Mouse (Mus musculus) bone marrow macrophage, adult 2 months (primary cell): ENCODE data around the gene Nr1d1. TPM values are rescaled to one million over a fixed set of nuclear protein-coding genes. Genes with fewer than 3 reads are reported as not detected.

Experiments
- H3K27ac ChIP-seq: 2 replicates; pipeline ENCODE4 v1.5.1; 2012; ENCODE audit warnings: low read depth, low read length; ENCODE audit not compliant: insufficient read depth
- H3K4me1 ChIP-seq: 2 replicates; pipeline ENCODE4 v1.6.1; 2012; ENCODE audit warnings: low read length; ENCODE audit not compliant: control insufficient read depth, insufficient read depth
- H3K4me3 ChIP-seq: 2 replicates; pipeline ENCODE4 v1.5.1; 2012; ENCODE audit warnings: mild to moderate bottlenecking, low read length, moderate library complexity; ENCODE audit not compliant: insufficient read depth
- CTCF ChIP-seq: IDR thresholded peaks from 2 replicates; pipeline ENCODE4 v1.5.1; 2012; ENCODE audit warnings: low read depth, mild to moderate bottlenecking, low read length, moderate library complexity
- POLR2A ChIP-seq: IDR thresholded peaks from 2 replicates; pipeline ENCODE4 v1.6.1; 2012; ENCODE audit warnings: mild to moderate bottlenecking, low read depth, low read length, borderline replicate concordance
- polyA plus RNA-seq: library from polyadenylated mRNA; stranded (reverse); fragments of >200 nt; gene quantifications from 2 replicates; pipeline ENCODE4 v1.2.4, GENCODE M21; 2012; ENCODE audit not compliant: missing spikeins, insufficient read depth, insufficient read length

The Nr1d1 gene
- polyA plus RNA-seq, 1 experiment = 8.2 TPM

- Histone ChIP-seq H3K4me1 (peaks cover 15% of the 10 kb centered on the region), H3K27ac (no peak overlapping the region), H3K4me3 (no peak overlapping the region)
- no peak for TF ChIP-seq CTCF
Measured at GRCm38 (mm10) chr11:98771131-98771530, 4.0 kb downstream of the Nr1d1 start.

- TF ChIP-seq CTCF = no peak
- TF ChIP-seq POLR2A = no peak
- H3K4me1 ChIP-seq = peaks cover 14% of the 10 kb centered on the region
- no peak overlapping the region for H3K27ac ChIP-seq
- no peak overlapping the region for H3K4me3 ChIP-seq
Measured at GRCm38 (mm10) chr11:98770096-98770975, 4.8 kb downstream of the Nr1d1 start.

GRCm38 (mm10) chr11:98769007-98769954 lies 5.9 kb downstream of the Nr1d1 start:
- Histone ChIP-seq H3K4me1 (peaks cover 14% of the 10 kb centered on the region), H3K27ac (no peak overlapping the region), H3K4me3 (no peak overlapping the region)
- TF ChIP-seq POLR2A = no peak
- TF ChIP-seq CTCF = no peak

- Histone ChIP-seq H3K4me1 (peaks cover 14% of the 10 kb centered on the region), H3K27ac (no peak overlapping the region), H3K4me3 (no peak overlapping the region)
- no peak for TF ChIP-seq CTCF
- TF ChIP-seq POLR2A = no peak
Measured at GRCm38 (mm10) chr11:98768127-98769006, 6.8 kb downstream of the Nr1d1 start.

- Histone ChIP-seq H3K4me1 (peaks cover 7% of the 10 kb centered on the region), H3K4me3 (no peak overlapping the region), H3K27ac (no peak overlapping the region)
- TF ChIP-seq POLR2A (no peak), CTCF (no peak)
Measured at GRCm38 (mm10) chr11:98767713-98768112, 7.4 kb downstream of the Nr1d1 start.

- TF ChIP-seq POLR2A (no peak), CTCF (no peak)
- Histone ChIP-seq H3K4me1 (peaks cover 3% of the 10 kb centered on the region; the same call in 1 of the 2 replicates), H3K27ac (no peak overlapping the region), H3K4me3 (no peak overlapping the region)
Measured at GRCm38 (mm10) chr11:98767276-98767675, 7.9 kb downstream of the Nr1d1 start.

GRCm38 (mm10) chr11:98766816-98767215 lies 8.3 kb downstream of the Nr1d1 start:
- H3K4me1 ChIP-seq = no peaks in the 10 kb centered on the region
- TF ChIP-seq CTCF = no peak
- TF ChIP-seq POLR2A = no peak
- no peak overlapping the region for H3K27ac ChIP-seq
- H3K4me3 ChIP-seq = no peak overlapping the region

- H3K27ac ChIP-seq = no peak overlapping the region
- H3K4me1 ChIP-seq = no peaks in the 10 kb centered on the region
- TF ChIP-seq CTCF = no peak
- no peak for TF ChIP-seq POLR2A
- no peak overlapping the region for H3K4me3 ChIP-seq
Measured at GRCm38 (mm10) chr11:98766346-98766745, 8.8 kb downstream of the Nr1d1 start.
